Mouse (Mus musculus): ENCODE measurements at regions not wholly inside any gene's neighbourhood (a gene's known extent, or its start where the extent isn't known, plus 50 kb on each side); places are given as distances from the start of the nearest gene placed in this dataset.

GRCm38 (mm10) chr14:100375218-100375983, 90.9 kb upstream of the Klf12 start:
- no peak for TF ChIP-seq POLR2A (IDR thresholded peaks at IDR 0.05; ENCODE audit: insufficient read depth, low read depth, low read length)
- TF ChIP-seq CTCF (IDR thresholded peaks at IDR 0.05): no peak

Data from heart, adult 2 months (tissue).